Mouse (Mus musculus): ENCODE measurements around the gene Dnajc22.
"Not testable (repeated sequence)": the region's sequence is repeated elsewhere in the genome, so short reads cannot be mapped to it uniquely, and the experiment has no call there.

Dnajc22 gene

DNA sequence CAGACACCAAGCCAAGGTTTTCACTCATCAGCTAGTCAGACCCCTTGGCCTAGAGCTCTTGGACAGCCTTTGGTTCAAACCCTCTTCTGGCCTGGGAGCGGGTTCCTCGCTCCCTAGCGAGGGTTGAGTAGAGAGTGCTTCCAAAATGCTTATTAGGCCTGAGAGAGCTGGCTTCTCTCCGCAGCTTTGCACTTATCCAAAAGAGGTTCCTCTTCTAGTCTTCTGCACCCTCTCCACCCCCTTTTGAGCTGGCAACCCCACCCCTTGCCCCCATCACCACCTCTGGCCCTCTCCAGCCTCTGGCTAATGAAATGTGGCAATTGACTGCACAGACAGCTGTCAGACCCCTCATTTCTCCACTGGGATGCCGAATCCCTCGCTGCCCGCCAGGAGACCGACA, at the start of gene Dnajc22:
TSS of gene Dnajc22 (plus strand) at position 301 of the 400 bp plus-strand sequence.
- DNase-seq (ENCODE audit: low spot score): no peak

GRCm38 (mm10) chr15:99044854-99045253, 48.1 kb upstream of the Dnajc22 start:
- DNase-seq (ENCODE audit: low spot score): no peak

GRCm38 (mm10) chr15:99045734-99046133, 47.2 kb upstream of the Dnajc22 start:
- not testable (repeated sequence) for DNase-seq (ENCODE audit: low spot score)

- peak; percentile 67 for DNase-seq (ENCODE audit: low spot score)
Observed at GRCm38 (mm10) chr15:99049473-99050253, 43.3 kb upstream of the Dnajc22 start.

- no peak for DNase-seq (ENCODE audit: low spot score)
Observed at GRCm38 (mm10) chr15:99053373-99053772, 39.6 kb upstream of the Dnajc22 start.

- no peak for DNase-seq (ENCODE audit: low spot score)
Observed at GRCm38 (mm10) chr15:99055040-99055439, 37.9 kb upstream of the Dnajc22 start, which contains the start of gene Prph. Gene Prph (plus strand): TSS chr15:99055174.

DNA sequence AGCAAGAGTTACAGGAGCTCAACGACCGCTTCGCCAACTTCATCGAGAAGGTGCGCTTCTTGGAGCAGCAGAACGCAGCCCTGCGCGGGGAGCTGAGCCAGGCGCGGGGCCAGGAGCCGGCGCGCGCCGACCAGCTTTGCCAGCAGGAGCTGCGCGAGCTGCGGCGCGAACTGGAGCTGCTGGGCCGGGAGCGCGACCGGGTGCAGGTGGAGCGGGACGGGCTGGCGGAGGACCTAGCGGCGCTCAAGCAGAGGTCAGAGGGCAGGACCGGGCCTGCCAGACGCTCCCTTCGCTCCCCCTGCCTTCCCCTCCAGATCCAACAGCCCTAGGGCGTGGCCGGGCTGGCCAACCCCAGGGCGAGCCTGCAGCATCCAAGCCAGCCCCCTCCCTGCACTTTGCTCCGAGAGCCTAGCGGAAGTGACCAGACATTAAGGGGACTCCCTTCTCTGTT, 37.4 kb upstream of the Dnajc22 start:
- no peak for DNase-seq (ENCODE audit: low spot score)

DNA sequence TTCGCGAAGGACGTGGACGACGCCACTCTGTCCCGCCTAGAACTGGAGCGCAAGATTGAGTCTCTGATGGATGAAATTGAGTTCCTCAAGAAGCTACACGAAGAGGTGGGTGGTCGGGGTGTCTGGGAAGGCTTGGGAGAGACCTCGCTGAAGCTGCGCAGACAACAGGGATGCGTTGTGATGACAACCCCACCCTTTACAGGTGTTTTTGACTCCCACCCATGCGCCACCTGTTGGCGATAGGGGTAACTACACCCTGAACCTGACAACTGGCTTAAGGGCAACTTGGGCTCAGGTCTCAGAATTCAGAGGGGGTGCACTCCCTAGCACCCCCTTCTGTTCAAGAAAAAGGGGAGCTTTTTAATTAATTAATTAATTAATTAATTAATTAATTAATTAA, 36.6 kb upstream of the Dnajc22 start:
- DNase-seq (ENCODE audit: low spot score): peak; percentile 68

GRCm38 (mm10) chr15:99065557-99066165, 27.3 kb upstream of the Dnajc22 start:
- DNase-seq (ENCODE audit: low spot score): no peak

- no peak for DNase-seq (ENCODE audit: low spot score)
Observed at GRCm38 (mm10) chr15:99071988-99072387, 21.0 kb upstream of the Dnajc22 start.

DNA sequence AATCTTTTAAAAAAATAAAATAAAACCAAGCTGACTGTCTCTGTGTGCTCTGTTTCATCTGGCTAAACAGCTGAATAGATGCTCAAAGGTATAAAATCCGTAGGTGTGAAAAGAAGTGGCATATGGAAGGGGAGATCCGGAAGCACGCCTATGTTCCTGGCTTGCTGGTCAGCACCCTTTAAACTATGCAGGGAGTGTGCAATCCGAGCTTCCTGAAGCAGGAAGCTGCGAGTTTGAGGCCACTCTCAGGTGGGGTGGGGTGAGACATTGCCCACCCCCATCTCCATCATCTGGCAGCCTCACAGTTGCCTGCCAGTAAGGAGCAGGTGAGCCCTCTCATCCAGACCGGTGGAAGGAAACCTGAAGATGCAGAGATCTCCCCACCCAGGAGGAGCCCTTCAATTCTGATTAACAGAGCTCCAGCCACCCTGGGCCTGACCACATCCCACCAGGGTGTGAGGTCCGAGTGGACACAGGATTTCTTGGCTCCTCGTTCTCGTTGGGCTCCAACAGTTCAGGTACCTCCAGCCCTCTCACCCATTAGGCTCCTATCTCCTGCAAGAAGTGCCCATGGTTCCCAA, 18.9 kb upstream of the Dnajc22 start, which contains the start of gene Troap:
TSS of gene Troap (plus strand) at position 557 of the 581 bp plus-strand sequence.
- no peak for DNase-seq (ENCODE audit: low spot score)

DNA sequence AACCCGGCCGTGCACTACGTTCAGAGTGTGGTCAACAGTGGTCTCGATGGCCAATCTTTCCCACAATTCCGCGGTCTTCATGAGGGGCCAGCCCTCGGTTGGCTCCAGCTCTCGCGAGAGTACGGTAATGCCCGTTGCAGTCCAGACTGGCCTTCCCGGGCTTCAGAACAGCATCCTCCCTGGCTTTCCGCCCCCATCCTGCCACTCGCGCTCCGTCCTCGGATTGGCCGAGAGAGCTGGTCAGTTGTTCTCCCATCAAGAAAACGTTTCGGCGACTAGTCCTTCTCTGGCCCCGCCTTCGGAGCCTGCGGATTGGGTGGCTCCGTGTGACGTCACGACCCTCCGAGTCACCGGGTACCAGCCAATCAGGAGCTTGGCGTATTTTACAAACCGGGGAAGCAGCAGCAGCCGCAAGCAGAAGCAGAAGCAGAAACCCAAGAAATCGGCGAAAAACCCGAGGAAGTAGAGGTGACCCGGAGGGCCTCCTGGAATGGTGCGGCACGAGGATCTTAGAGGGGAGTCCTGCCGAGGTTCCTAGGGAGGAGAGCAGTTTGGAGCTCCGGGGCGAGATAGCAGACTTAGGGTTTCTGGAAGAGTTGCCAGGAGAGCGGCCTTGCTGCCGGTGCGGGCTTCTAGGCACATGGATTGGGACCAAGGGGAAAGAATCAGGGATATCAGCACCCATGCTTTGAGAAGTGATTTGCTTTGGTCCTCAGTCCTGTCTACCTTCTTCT, 18.2 kb upstream of the Dnajc22 start:
- peak; percentile 98 for DNase-seq (ENCODE audit: low spot score)

DNA sequence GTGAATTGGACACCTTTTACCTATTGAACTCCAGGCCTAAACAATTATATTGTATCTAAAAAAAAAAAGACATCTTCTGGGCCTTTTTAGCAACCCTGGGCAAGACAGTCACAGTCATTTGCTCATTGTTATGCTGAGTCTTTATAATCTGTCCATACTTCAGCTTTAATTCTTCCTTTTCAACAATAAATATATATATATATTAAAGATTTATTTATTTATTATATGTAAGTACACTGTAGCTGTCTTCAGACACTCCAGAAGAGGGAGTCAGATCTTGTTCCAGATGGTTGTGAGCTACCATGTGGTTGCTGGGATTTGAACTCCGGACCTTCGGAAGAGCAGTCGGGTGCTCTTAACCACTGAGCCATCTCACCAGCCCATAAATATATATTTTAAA, 17.0 kb upstream of the Dnajc22 start:
- DNase-seq (ENCODE audit: low spot score): not testable (repeated sequence)

DNA sequence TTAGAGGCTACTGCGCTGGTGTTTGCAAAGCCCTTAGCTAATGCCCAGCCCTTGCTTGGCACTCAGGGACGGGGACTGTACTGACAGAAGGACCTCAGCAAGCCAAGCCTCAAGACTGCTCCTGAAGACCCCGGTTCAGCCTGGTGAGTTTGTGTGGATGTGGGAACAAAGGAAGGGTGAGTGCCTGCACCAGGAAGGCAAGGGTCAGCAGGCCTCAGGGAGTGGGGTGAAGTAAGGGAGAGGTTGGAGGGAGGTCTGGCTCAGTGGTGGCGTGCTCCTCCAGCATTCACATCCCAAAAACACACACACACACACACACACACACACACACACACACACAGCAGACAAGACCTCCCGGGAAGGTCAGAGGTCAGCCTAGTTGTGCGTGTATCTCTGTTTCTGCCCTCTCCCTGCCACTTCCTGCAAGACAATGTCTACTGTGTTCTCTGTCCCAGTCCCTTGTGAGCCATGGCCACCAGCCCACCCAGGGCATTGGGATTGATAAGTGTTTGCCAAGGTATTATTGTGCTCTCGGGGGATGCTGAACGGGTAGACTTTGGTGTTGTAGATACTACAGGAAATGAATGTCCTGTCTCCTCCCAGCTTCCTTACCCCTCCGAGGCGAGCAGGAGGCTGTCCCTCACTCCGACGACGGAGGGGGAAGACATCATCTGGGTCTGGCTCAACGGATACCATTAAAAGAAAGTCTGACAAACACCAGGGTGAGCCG, 14.6 kb upstream of the Dnajc22 start:
- DNase-seq (ENCODE audit: low spot score): peak; percentile 33

DNA sequence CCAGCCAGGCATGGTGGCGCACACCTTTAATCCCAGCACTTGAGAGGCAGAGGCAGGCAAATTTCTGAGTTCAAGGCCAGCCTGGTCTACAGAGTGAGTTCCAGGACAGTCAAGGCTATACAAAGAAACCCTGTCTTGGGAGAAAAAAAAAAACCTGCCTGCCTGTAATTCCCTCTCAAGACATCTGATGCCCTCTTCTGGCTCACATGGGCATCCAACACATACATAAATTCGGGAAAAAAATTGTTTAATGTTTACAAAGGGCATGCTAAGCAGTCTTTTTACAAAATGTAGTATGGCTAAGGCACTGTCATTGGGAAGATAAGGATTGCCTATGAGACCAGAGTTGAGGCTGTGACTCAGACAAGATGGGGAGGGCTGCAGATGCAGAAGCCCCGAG, 13.2 kb upstream of the Dnajc22 start:
- no peak for DNase-seq (ENCODE audit: low spot score)

- no peak for DNase-seq (ENCODE audit: low spot score)
Observed at GRCm38 (mm10) chr15:99082322-99082721, 10.6 kb upstream of the Dnajc22 start.

DNA sequence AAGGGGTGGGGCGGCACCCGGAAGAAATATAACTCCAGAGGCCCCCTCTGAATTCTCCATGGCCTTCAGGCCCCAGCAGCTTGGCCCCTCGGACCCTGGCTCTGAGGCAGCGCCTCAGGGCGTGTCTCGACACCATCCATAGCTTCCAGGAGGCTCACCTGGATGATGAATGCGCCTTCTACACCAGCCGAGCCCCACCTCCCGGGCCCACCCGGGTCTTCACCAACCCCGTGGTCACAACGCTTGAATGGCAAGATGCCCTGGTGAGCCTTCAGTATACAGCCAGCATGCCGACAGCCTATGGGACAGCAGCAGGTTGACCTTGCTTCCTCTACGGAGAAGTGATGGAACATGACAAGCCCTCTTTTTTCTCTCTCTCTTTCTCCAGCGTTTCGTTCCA, 10.1 kb upstream of the Dnajc22 start:
- no peak for DNase-seq (ENCODE audit: low spot score)

DNA sequence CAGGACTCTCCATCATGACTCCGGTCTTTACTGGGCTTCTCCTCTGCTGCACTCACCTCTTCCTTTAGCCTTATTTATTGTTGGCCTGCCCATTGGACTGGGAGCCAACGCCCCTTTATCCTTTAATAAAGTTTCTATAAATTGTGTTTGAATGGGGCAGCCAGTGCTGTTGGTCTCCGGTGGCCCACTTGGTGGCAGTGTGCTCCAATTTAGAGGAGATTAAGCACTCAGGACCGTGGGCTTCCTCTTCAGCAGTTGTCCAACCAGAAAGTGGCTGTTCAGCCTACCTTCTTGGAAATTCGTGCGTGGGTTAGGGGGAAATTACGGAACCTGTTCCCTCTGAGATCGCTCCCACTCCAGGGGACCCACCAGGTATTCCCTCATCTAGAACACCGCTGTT, 9.7 kb upstream of the Dnajc22 start:
- DNase-seq (ENCODE audit: low spot score): peak; percentile 78

DNA sequence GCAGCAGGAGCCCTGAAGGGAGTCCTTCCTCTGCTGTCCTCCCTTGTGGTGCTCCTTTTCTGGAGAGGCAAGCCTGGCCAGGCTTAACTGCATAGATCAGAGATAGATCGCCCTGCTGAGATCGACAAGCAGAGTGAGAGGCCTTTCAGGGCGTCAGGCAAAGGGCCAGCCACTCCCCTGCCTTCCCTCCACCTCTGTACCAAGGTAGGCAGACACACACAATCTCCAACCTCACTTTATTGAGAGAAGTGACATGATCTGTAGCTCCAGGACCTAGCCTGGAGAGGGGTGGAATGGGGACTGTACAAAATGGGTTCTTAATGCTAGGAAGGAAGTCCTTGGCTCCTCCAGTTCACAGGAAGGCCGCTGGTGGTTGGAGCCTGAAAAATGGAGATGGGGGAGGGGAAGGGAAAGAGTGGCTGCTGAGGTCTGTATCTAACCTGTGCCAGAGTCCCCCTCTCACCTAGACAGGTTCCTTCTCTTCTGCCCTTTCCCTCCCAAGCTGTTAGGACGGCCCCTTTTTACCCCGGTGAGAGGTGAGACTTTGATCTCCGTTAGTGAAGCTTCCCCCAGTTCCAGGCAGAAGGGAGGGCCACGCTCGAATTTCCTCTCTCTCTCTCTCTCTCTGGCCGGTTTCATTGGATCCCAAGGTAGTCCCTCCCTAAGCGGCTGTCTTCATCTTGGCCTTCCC, 9.0 kb upstream of the Dnajc22 start:
- DNase-seq (ENCODE audit: low spot score): no peak

DNA sequence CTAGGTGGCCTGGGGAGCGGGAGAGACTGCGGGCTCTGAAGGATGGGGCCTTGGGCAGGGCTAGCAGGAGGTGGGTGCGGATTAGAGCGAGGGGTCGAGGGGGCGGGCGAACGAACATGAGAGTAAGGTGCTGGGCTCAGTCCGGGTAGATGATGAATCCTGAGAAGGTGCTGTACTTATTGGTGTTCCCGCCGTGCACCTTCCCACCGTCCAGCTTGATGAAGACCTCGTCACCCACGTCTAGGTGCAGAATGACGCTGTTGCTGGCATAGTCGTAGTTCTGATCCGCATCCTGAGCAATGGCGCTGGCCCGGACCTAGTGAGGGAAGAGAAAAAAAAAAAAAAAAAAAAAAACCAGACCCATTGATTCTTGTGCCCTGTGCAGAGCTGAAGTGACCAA, 8.4 kb upstream of the Dnajc22 start:
- no peak for DNase-seq (ENCODE audit: low spot score)

GRCm38 (mm10) chr15:99085997-99086396, 7.0 kb upstream of the Dnajc22 start:
- no peak for DNase-seq (ENCODE audit: low spot score)

All from testis, postnatal 10 days (tissue).